Mouse (Mus musculus): ENCODE results near the gene Tmem222.
A peak's percentile ranks its signal among the peaks of the same experiment; 100 is the strongest.

Tmem222 gene

DNA sequence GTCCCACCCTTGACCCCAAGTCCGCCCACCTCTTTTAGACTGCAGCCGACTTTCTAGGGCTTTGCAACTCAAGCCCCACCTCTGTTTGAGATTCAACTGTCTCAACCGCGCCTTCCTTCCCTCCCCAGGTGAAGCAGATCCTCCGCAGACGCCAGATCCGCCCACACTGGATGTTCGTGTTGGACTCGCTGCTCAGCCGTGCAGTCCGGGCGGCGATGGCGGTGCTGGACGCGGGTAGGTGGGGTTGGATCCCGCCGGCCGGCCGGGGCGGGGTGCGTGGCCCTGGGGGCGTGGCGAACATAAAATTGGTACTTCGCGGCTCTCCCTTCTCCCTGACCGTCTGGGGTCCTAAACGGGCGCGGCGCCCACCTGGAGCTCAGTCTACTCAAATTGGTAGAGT, 26.4 kb downstream of the Tmem222 start:
- DNase-seq (ENCODE audit: low read depth), result no peak

- no peak for DNase-seq (ENCODE audit: low read depth)
Observed at GRCm38 (mm10) chr4:133250609-133251008, 27.0 kb downstream of the Tmem222 start.

- DNase-seq (ENCODE audit: low read depth), result no peak
Observed at GRCm38 (mm10) chr4:133247806-133248449, 29.7 kb downstream of the Tmem222 start.

GRCm38 (mm10) chr4:133247072-133247471, 30.5 kb downstream of the Tmem222 start:
- no peak for DNase-seq (ENCODE audit: low read depth)

DNA sequence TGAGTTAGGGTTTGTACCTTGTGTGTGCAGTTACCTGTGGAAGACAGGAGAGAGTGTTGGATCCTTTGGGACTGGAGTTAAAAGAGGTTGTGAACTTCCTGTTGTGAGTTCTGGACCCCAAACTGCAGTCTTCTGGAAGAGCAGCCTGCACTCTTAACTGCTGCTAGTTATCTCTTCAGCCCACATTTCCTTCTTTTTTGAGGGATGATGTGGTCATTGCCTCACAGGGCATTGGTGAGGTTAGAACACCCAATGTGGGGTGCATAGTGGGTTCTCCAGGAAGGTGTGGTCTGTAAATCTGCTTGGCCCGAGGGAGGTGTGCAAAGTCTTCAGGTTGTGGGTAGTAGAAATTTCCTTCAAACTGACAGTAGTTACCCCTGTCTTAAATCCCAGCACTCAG, 33.3 kb downstream of the Tmem222 start:
- DNase-seq (ENCODE audit: low read depth), result no peak

GRCm38 (mm10) chr4:133243538-133243937, 34.1 kb downstream of the Tmem222 start:
- DNase-seq (ENCODE audit: low read depth), result no peak

DNA sequence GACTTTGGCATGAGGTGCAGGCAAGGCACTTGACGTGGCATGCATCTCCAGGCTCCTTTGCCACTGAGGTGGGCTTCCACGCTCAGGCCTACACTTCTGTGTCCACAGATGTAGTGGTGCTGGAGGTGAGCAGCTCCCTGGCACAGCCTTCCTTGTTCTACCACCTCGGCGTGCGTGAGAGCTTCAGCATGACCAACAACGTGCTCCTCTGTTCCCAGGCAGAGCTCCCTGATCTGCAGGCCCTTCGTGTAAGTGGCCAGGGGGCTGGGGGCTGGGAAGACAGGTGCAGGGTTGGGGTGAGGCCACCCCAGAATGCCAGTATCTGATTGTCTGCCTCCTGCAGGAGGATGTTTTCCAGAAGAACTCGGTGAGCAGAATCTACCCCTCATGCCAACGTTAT, 34.9 kb downstream of the Tmem222 start:
- no peak for DNase-seq (ENCODE audit: low read depth)

DNA sequence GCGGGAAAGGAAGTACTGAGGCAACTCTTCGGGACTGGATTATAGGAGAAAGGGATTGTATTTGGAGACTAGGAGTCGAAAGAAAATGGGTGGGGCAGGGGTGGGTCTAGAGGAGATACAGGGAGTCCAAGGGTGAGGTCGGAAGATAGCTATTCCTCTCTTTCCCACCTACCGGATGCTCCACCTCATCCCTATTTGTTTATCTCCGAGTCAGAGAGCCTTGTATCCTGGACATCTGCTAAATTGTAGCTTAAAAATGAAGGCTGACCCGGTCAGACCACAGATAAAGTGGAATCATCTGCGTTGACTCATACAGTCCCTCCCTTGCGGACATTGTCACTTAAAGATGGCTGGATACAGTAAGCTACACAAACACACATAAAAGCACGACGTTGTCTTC, 35.7 kb downstream of the Tmem222 start:
- DNase-seq (ENCODE audit: low read depth), result no peak

DNA sequence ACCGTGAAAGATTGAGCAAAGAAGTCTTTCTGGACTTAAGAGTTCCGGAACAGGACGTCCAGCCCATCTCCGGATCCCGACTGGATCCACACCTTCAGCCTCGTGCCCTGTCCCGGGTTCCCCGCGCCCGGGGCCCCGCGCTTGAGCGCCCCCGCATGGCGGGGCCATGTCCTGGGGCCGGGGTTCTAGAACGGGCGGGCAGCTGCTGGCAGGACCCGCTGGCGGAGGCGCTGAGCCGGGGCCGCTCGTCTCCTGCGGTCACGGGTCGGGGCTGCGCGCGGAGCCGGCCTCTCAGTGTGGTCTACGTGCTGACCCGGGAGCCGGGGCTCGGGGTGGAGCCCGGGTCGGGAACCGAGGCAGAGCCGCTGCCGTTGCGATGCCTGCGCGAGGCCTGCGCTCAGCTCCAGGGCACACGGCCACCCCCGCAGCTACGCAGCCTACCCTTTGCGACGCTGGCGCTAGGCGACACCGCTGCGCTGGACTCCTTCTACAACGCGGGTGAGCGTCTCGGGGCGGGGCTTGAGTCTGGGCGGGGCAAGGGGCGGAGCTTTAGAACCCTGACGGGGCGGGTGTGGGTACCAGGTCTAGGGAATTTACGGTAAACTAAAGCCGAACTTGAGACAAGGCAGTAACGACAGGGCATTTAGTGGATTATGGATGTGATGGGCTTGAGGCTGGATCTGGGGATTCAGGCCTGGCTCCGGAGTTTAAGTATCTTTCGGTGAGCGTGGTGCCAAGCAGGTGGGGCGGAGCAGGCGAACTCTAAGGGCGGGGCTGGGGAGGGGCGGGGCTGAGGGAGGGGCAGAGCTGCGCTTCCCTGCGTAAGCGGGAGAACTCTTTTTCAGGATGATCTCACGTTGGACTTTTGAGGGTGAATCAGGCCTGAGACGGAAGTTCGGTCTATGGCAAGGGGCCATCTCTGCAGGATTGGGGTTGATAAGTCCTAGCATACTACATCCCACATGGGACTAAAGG, 36.4 kb downstream of the Tmem222 start:
- DNase-seq (ENCODE audit: low read depth), result peak; percentile 66

GRCm38 (mm10) chr4:133240490-133240921, 37.1 kb downstream of the Tmem222 start, which contains the start of gene Map3k6:
Gene Map3k6 (plus strand): TSS chr4:133240818.
- peak; percentile 40 for DNase-seq (ENCODE audit: low read depth)

DNA sequence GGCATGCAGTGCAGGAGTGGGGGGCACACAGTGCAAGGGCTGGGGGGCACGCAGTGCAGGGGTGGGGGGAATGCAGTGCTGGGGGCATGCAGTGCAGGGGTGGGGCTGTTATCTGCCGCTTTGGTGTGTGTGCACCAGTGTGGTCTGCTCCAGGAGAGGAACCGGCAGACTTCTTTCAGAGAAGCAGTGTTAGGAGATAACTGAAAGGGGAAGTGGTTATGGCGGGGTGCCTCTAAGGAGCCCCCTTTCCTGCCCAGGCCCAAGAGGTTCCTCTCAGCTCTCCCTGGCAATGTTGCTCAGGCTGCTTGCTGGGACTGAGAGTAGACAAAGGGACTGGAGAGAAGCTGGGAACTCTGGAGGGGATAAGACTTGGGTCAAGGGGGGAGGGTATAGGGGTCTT, 39.7 kb downstream of the Tmem222 start:
- no peak for DNase-seq (ENCODE audit: low read depth)

DNA sequence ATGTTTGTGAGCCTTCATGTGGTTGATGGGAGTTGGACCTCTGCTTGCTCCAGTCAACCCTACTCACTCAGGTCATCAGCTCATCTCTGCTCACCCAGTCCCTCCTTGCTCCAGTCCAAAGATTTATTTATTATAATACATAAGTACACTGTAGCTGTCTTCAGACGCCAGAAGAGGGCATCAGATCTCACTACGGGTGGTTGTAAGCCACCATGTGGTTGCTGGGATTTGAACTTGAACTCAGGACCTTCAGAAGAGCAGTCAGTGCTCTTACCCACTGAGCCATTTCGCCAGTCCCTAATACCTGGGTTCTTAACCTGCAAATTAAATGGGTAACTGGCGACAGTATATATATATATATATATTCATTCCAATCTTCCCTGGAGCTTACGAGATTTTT, 42.2 kb downstream of the Tmem222 start:
- no peak for DNase-seq (ENCODE audit: low read depth)

GRCm38 (mm10) chr4:133234771-133235170, 42.8 kb downstream of the Tmem222 start:
- DNase-seq (ENCODE audit: low read depth), result no peak

DNA sequence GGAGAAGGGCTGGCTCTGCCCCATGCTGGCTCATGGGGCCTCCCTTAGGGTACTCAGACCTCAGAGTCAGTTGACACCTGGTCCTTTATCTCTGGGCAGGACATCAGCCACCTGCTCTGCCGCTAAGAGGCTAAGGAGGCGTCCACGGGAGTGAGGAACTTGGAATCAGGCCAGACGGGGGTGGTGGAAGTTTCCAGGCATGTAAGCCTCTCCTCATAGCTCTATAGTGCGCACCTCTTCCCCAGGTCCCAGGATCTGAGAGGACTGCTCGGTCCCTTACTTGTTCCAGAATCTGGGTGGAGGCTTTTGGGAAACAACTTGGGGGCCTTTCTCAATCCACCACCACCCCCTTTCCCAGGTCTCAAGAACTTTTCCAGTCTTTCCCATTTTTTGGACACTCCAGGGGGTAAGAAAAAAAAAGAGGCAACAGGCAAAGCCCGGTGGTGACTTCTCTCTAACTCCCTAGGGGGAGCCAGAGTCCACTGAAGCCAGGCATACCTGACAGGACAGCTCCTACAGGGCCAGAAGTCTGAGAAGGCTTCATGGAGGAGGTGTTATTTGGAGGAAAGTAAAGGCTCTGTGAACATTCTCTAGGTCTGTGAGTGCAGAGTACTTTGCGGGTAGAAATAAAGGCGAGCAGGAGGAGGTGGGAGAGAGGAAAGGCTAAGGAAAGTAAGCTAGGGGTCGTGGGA, 44.2 kb downstream of the Tmem222 start:
- no peak for DNase-seq (ENCODE audit: low read depth)

DNA sequence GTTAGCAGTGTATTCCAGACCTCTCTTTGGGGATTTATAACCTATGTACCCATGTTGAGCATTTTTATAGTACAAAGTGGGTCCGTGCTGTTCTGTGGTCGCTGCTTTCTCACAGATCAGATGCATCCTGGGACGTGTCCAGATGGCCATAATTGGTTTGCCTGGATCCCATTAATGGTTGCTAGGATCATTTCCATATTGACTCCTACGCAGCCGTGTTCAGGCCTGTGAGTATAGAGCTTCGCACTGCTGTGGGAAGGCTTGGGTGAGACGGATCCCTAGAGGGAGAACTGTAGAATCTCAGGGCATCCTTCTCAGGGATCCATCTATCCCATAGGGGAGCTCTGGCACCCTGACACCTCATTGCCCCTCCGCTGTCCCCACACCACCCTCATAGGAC, 48.0 kb downstream of the Tmem222 start:
- DNase-seq (ENCODE audit: low read depth), result no peak

DNA sequence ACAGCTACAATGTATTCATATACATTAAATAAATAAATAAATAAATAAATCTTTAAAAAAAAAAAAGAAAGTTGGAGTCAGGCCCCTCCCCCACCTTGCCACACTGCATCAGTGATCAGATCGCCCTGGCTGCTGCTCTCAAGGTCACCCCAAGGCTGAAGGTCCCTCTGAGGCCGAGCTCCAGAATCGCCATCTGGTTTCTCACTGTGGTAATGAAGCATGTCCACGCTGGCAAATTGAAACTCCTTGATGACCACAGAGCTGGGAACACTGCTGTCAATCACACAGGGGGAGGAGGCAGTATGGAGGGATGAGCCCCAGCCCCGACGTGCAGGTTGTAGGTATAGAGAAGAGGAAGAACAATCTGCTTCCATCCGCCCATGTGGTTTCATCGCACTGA, 50.0 kb downstream of the Tmem222 start:
- DNase-seq (ENCODE audit: low read depth), result no peak

DNA sequence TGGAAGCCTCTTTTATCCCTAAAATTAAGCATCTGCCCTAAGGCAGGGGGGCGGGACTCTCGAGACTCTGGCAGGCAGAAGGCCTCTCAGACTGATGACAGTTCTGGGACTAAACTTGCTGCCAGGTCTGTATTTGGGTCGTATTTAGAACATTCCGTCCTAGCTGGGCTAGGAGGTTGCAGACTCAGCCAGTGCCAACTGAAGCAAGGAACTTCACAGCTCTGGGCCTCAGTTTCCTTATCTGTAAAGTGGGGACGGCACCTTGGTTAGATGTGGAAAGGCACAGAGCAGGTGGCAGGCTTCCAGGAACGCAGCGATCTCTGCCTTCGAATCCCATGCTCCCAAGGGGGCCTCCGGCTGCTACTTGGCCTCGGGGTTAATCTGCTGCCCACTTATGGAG, 51.5 kb downstream of the Tmem222 start:
- DNase-seq (ENCODE audit: low read depth), result no peak

DNA sequence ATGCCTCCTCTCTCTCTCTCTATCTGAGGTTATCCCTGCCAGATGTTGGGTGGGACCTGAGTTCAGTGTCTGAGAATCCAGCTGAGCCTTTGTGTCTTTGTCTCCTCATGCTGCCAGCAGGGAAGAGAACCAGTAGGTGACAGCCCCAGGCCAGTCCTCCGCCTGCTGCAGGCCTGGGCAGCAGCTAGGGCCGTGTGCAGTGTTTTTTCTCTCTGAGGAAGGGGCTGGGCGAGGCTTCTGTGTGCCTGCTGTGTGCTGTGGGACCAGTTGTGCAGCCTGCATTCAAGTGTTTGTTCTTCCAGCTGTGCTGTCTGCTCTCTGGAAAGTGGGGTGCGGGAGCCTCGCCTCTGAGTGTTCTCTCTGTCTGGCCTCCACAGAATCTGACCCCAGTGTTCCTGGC, 53.7 kb downstream of the Tmem222 start:
- DNase-seq (ENCODE audit: low read depth), result no peak

- DNase-seq (ENCODE audit: low read depth), result no peak
Observed at GRCm38 (mm10) chr4:133221701-133222100, 55.9 kb downstream of the Tmem222 start.

- no peak for DNase-seq (ENCODE audit: low read depth)
Observed at GRCm38 (mm10) chr4:133220656-133221055, 56.9 kb downstream of the Tmem222 start.

DNA sequence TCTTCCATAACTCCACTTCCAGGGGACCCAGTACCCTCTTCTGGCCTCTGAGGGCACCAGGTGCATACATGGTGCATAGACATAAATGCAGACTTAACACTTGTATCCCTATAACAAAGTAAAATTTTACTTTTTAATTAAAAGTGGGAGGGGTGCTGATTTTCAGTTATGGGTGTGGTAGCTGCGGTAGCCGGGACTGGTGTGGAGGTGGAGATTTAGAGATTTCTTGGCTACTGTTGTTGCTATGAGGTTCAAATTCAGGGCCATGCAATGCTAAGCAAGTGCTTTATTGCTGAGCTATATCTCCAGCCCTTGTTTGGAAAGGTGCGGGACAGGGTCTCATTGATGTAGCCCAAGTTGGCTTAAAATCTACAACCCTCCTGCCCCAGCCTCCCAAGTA, 58.8 kb downstream of the Tmem222 start:
- no peak for DNase-seq (ENCODE audit: low read depth)

DNA sequence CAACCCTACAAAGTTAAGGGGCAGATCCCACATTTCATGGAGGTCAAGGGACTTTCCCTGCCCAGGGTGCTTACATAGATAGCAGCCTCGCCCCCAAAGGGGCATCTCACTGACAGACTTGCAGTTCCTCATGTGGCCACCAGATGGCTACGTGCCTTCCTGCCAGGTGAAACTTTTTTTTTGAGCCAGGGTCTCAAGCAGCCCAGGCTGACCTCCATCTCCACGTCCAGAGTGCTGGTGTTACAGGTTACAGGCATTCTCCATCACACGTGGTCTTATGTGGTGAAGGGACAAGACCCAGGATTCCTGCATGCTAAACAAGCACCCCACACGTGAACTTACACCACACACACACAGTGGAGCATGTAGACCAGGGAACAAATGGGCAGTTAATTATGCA, 60.0 kb downstream of the Tmem222 start:
- no peak for DNase-seq (ENCODE audit: low read depth)

Data from fibroblast of lung, adult 2 months (primary cell).